Mouse (Mus musculus): ENCODE measurements around the gene Ccr4.

DNA sequence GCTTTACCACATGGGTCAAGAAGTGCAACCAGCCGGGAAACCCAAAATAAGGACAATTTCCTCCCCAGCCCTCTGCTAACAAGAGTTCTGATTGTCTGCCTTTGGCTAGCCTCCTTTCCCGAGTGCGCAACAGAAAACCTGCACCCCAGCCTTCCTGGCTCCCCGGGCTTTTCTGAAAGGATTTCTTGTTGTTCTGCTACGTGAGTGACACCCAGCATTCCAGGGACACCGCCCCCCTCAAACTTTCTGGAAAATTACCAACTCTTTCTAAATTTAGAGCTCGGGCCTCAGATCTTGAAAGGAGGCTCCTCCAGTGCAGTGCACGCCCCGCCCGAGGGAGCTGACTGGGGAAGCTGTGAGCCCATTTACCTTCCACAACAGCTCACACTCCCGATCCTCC is 10.6 kb upstream of the Ccr4 start, which contains the start of gene C130032M10Rik:
- TF ChIP-seq CTCF (IDR thresholded peaks at IDR 0.05; ENCODE audit: extremely low read depth, insufficient read depth, insufficient read length, insufficient replicate concordance) (no peak), POLR2A (IDR thresholded peaks at IDR 0.05; ENCODE audit: low read depth, low read length) (no peak)
